Mouse (Mus musculus) heart, postnatal 14 days (tissue): Measurements from ENCODE around the gene Lipm. TPM values are rescaled to one million over a fixed set of nuclear protein-coding genes. Genes with fewer than 3 reads are reported as not detected.

ENCODE experiments used
- DNase-seq, 2 experiments: peaks; one replicate each; pipeline ENCODE4 v3.0.0; 2021 to 2022
- intact Hi-C: fragments of 180-260 bp; cut with DNase I; formaldehyde crosslinking; loops from one replicate; pipeline ENCODE4 v1.15.1; 2025
- long read RNA-seq, 2 experiments: library from polyadenylated mRNA; stranded (forward); transcript quantifications; one replicate each; pipeline ENCODE4 v2.0.0; 2021
- total RNA-seq, 2 experiments: library from RNA; stranded (reverse); gene quantifications; 2 replicates each; pipeline ENCODE4 v1.2.3; 2021

The Lipm gene
- not detected for total RNA-seq
- long read RNA-seq, experiment 1: 0 reads
- long read RNA-seq, experiment 2: 0 reads

DNA sequence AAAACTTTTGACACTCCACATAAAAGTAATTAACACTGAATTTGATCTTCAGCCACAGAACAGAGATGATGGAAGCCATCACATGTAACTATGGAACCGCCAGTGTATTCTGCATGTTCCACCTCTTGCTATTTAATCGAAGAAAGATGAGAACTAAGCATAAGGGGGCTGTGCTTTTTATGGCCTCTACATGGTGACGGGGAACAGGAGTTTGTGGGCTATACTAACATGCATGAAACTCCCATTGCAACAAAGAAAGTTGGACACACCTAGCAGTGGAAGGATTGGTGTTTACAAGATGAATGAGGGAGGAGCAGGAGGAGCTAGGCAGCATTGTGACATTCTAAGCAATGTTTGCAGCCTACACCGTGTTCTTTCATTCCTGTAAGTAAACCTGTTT, at the start of gene Lipm:
Gene Lipm, plus strand, starts transcription at position 301 of the 400 bp plus-strand sequence.
- intact Hi-C loops: no loop called here
- no peak for DNase-seq

GRCm38 (mm10) chr19:34051502-34051901, 49.2 kb upstream of the Lipm start:
- intact Hi-C loops: no loop called here

GRCm38 (mm10) chr19:34063547-34063946, 37.2 kb upstream of the Lipm start:
- intact Hi-C loops: no loop called here
- no peak for DNase-seq

More at GRCm38 (mm10) chr19:34051502-34051901, 49.2 kb upstream of the Lipm start:
- DNase-seq: no peak

GRCm38 (mm10) chr19:34064059-34064458, 36.7 kb upstream of the Lipm start:
- DNase-seq: no peak
- intact Hi-C loops: no loop called here

DNA sequence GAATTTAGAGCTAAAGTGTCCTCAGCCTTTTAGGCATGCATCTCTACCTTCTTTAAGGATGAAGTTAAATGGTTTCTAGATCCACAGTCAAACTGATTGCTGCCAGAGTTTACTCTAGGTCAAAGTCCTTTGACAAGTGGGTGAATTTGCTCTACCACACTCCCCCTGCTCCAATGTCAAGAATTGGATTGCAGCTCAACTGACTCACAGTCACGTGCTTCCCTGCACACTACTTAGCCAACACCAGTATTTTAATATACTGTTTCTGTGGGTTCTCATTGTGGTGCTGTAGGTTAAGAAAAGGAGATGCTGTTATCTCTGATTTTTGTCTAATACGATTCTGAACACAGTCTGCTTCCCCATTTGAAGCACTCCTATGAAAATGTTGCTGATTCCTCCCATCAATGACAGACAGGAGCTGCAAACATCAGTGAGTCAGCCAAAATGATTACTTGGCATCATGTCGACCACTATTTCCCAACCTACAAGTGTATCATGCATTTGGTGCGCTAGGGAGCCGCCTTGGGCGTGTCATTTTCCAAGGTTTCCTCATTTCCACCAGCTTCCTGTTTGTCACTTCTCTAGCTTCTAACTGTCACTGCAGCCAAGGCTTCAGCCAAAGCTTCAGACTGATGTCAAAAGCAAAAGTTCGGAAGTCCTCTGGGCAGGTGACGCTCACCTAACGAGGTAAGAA, 33.8 kb upstream of the Lipm start, which contains the start of gene Lipn:
Gene Lipn, plus strand, starts transcription at position 580 of the 694 bp plus-strand sequence.
- DNase-seq: no peak
- intact Hi-C loops: no loop called here

DNA sequence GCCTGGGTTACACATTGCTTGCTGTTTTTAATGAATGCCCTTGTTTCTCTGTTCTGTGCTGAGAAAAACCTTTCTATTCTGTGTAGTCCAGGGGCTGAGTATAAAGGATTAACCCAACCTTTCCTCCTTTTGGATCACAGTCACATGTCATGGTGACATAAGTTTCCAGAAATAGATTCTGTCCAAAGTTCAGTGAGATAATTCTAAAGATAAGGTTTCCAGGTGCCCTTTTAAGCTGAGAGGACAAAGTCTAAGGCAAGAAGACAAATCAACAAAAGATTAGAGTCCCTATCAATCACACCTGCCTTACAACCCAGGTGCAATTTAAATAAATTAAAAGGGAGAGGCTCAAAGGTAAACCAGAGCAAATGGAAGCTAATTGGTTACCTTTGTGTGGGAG, 26.5 kb upstream of the Lipm start:
- intact Hi-C loops: no loop called here
- DNase-seq: no peak

- intact Hi-C loops: no loop called here
- no peak for DNase-seq
These were observed 22.6 kb upstream of the Lipm start for GRCm38 (mm10) chr19:34078130-34078529.

DNA sequence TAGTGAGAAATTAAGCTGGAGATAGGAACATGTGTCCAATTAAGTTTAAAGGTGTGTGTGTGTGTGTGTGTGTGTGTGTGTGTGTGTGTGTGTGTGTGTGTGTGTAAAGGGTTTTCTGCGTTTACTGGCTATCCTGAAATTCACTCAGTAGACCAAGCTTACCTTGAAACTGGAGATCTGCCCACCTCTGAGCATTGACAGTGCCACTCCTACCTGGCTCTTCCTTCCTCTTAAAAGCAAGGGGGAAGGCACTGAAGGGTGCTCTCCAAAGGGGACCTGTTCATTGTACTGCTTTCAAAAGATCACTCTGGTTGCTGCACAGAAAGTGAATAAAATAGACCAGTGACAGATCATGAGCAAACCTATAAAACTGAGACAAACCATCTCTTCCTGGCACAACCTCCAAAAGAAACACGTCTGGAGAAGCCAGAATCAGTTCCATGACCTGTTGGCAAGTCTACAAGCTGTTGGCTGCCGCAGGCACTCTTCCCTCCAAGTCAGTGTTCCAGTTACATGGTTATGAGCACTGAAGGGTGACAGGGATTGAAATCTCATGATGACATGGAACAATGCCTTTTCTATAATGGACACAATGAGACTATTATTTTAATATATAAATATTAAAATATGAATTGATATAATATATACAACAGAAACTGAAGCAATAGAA, 11.6 kb upstream of the Lipm start:
- intact Hi-C loops: no loop called here
- DNase-seq: no peak

- intact Hi-C loops: no loop called here
- DNase-seq: no peak
These were observed 5.4 kb upstream of the Lipm start for GRCm38 (mm10) chr19:34095381-34095780.

DNA sequence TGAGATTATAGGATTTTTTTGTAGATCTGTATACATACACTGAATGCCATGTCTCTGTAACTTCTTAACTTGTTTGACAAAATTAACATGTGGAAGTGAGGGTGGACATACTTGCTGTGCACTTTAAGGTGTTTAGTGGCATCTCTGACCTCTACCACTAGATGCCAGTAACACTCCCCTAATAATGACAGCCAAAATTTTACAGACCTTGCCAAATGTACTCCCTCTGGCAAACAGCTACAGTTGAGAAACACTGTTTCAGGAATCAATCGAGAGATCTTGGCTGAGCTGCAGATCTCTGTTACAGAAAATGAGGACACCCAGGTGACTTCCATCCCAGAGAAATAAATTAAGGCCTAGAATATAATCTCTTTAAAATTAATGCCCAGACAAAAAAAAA, 4.5 kb upstream of the Lipm start:
- intact Hi-C loops: no loop called here
- no peak for DNase-seq

DNA sequence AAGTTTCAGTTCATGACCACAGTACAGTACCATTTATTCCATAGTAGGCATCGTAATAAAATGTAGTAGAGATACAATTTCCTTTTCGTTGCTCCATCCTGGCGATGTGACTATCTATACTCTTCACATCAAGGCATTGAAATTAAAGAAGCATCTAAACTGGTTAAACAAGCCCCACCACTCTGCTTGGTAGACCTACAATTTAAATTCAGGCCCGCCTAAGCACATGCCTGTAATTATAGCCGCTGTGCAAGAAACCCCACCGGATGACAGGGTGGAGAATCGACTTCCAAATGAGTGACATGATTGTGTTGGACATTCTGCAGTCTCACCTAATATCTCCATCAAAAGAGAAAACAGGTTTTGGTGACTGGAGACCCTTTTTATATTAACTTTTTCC, 1.2 kb downstream of the Lipm start:
- no peak for DNase-seq
- intact Hi-C loops: no loop called here

DNA sequence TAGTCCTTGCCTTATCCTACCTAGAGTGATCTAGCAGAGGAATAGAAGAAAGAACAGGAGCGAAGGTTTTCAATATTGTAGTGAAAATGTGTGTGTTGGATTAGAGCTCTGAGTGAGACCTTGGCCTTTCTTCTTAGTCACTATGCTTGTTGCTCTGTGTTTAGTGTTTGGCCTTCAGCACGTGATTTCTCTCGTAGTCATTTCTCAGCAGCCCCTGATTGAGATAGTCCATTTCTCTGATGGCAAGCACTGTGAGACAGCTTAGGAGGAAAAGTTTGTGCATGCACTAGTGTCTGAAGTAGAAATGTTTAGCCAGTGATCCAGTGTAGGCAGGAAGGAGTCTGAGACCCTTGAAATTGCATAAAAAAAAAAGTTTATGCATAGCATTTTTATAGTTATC, 4.1 kb downstream of the Lipm start:
- no peak for DNase-seq
- intact Hi-C loops: no loop called here

GRCm38 (mm10) chr19:34119102-34119501, 18.4 kb downstream of the Lipm start:
- intact Hi-C loops: no loop called here
- DNase-seq: no peak

DNA sequence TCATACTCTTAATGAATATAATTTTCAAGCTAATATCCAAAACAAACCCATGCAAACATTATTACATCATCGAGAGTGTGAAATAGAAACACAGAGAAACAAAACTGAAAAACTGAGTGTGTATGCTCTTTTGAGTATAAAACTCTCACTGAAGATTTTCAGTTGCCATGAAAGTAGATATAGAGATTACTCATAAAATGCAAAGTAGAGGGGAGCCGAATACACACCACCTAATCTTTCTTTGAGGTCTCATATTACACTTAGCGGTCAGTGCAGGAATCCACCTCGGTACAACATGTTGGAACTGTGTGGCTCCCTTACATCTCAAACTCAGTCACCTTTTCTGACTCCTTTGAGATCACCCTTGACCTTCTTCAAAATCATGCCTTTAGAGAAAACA, 18.9 kb downstream of the Lipm start:
- intact Hi-C loops: no loop called here
- no peak for DNase-seq

DNA sequence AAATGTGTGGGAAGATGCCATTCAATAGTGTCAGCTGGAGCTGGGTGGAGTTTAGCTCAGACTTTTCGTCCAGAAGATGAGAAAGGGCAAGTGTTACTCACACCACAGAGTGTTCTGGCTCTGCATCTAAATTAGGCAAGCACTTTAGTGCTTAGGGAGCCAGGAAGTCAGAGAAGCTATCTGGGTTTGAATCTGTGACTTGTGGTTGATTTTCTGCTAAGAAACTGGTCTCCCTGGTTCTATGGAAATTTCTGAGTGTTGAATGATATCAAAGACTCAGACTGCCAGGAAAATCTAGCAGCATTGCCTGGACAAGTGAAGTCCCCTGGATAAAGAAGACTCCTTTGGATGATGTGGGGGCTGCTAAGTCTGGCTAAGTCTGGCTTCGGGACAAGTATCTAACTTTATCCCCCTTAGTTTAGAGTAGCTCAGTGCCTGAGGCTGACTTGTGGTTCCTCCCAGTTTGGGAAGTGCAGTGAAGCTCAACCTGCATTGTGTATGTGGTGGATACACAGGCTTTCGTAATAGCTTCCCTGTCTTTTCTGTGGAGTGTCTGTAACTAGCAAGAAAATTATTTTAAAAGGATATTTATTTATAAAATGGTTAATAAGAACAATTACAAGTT, 19.5 kb downstream of the Lipm start:
- intact Hi-C loops: no loop called here
- no peak for DNase-seq

DNA sequence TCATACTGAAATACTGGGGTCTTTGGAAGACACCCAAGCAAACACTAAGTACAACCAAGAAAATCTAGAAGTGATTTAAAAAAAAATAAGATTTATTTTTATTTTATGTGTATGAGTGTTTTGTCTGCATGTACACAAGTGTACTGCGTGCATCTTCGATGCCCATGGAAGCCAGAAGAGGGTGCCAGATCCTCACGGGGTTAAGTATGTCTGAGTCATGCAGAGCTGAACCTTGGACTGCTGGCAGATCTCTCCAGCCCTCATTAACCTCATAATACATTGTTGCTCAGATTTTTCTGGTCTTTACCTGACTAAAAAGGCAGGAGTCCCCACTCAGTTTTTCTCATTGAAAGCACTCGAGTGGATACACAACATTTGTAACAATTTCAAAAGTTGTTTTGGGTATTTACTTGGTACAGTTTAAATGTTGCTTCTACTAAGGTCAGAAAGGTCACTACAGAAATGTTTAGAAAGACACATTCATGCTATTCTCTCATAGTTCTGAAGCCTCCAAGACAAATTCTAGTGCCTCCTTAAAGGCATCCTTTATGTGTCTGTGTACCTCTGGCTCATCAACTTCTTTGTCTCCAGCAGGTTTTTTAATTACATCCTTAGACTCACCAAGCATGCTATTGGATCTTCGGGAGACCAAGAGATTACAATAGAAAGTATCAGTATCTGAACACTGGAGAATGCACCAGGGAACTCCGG, 38.1 kb downstream of the Lipm start:
- intact Hi-C loops: no loop called here
- no peak for DNase-seq

- DNase-seq: no peak
- intact Hi-C loops: no loop called here
These were observed 38.8 kb downstream of the Lipm start for GRCm38 (mm10) chr19:34139431-34140046.

- intact Hi-C loops: no loop called here
- no peak for DNase-seq
These were observed 47.7 kb downstream of the Lipm start for GRCm38 (mm10) chr19:34148421-34148820.

GRCm38 (mm10) chr19:34151909-34152308, 51.2 kb downstream of the Lipm start:
- no peak for DNase-seq
- intact Hi-C loops: loop anchor here (10.0 kb wide), 1 partner anchor 93 kb away; no protein-coding TSS in a partner anchor
